Mouse (Mus musculus) forebrain, postnatal 0 days (tissue): Measurements from ENCODE around the gene Olfr463. TPM values are rescaled to one million over a fixed set of nuclear protein-coding genes. Genes with fewer than 3 reads are reported as not detected.
A peak's percentile ranks its signal among the peaks of the same experiment; 100 is the strongest.

ENCODE experiments used
- ATAC-seq: fragments of 200-750 bp; cut with Nextera tagmentation; 2 replicates; pipeline ENCODE4 v1.8.0; 2017; ENCODE audit warnings: mild to moderate bottlenecking, moderate library complexity
- DNase-seq: peaks from one replicate; pipeline ENCODE4 v3.0.0-alpha.2; 2015
- H3K27ac ChIP-seq: fragments of 300-500 bp; sonication (generic); 2 replicates; pipeline ENCODE4 v1.5.1; 2014; ENCODE audit warnings: low read depth, mild to moderate bottlenecking, antibody characterized with exemption, low read length, moderate library complexity, mixed read lengths
- H3K27me3 ChIP-seq: fragments of 300-500 bp; sonication (generic); 2 replicates; pipeline ENCODE4 v1.6.1; 2014; ENCODE audit warnings: mild to moderate bottlenecking, low read length, mixed read lengths; ENCODE audit not compliant: insufficient read depth
- H3K36me3 ChIP-seq: fragments of 300-500 bp; sonication (generic); 2 replicates; pipeline ENCODE4 v1.6.1; 2014; ENCODE audit warnings: mild to moderate bottlenecking, moderate library complexity; ENCODE audit not compliant: insufficient read depth
- H3K4me1 ChIP-seq: fragments of 300-500 bp; sonication (generic); 2 replicates; pipeline ENCODE4 v1.6.1; 2014; ENCODE audit warnings: antibody characterized with exemption; ENCODE audit not compliant: insufficient read depth
- H3K4me2 ChIP-seq: fragments of 300-500 bp; sonication (generic); 2 replicates; pipeline ENCODE4 v1.6.1; 2014; ENCODE audit warnings: low read depth, mild to moderate bottlenecking, moderate library complexity
- H3K4me3 ChIP-seq: fragments of 300-500 bp; sonication (generic); 2 replicates; pipeline ENCODE4 v1.5.1; 2014; ENCODE audit warnings: low read depth, low read length, mixed read lengths
- H3K9ac ChIP-seq: fragments of 300-500 bp; sonication (generic); 2 replicates; pipeline ENCODE4 v1.6.1; 2014; ENCODE audit warnings: mild to moderate bottlenecking
- H3K9me3 ChIP-seq: fragments of 300-500 bp; sonication (generic); 2 replicates; pipeline ENCODE4 v1.6.1; 2016; ENCODE audit warnings: low read length
- CTCF ChIP-seq: sonication (generic); IDR thresholded peaks from 2 replicates; pipeline ENCODE4 v1.5.1; 2016; ENCODE audit warnings: antibody characterized with exemption, control low read depth, low read depth
- WGBS: fragments of 180-500 bp; shearing (Covaris S2); extraction: QIAGEN DNeasy Blood & Tissue Kit; methylation state at CpG from one replicate; pipeline ENCODE4 v1.1.7; 2014; 5-methylcytosine and 5-hydroxymethylcytosine counted together
- polyA plus RNA-seq: library from polyadenylated mRNA; unstranded; fragments of >200 nt; fragmentation: Nextera tagmentation; extraction: Ambion mirVana; gene quantifications from 2 replicates; pipeline ENCODE4 v1.2.1, GENCODE M21; 2015
- total RNA-seq: library from RNA; depleted of rRNA; stranded (reverse); fragments of >200 nt; gene quantifications from 2 replicates; pipeline ENCODE4 v1.2.3, GENCODE M21; 2014; rRNA removed

The Olfr463 gene
- total and polyA plus RNA-seq, 2 experiments from 2014 or later = not detected

DNA sequence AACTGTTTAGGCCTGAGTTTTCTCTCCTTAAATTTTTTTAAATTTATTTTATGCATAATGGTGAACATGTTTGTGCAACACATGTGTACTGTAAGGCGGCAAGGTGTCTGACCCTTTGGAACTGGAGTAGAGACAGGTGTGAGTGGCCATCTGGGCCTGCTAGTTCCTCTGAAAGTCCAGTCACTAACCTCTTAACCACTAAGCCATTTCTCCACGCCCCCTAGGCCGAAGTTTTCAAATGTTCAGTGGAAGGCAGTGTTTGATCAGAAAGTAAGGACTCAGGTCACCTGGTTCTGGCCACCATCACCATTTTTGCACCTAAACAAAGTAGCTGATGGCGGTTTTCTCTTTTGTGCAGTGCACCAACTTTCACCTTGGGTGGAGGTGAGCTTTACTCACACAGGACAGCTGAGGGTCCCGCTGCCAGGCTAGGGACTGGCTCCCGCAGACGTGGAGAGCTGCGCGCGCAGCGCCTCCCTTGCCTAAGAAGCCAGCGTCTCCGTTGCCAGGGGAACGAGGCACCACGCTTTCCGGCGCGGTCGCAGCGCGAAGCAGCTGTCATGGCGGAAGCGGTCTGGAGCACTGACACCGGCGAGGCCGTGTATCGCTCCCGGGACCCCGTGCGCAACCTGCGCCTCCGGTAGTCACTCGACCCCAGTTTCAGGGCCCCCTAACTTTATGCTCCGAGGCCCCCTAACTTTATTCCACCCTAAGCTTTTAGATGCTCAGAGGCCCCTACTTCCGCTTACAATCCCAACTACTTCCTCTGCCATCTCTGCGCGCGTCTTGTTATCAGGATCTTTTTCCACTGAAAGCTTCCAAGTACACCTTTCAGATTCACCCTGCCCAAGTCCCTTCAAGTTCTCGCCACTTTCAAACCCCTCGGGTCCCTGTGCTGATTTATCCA is 44.2 kb downstream of the Olfr463 start, which contains the start of gene Mks1:
Mks1 (plus strand) TSS at position 526 of the 907 bp plus-strand sequence.
- Histone ChIP-seq H3K9ac (peak within 1 kb of the TSS; percentile 59), H3K36me3 (peaks cover 6% of the 10 kb centered on the region), H3K4me1 (peaks cover 9% of the 10 kb centered on the region; the same call in 1 of the 2 replicates), H3K9me3 (no peaks in the 10 kb centered on the region), H3K27ac (peak within 1 kb of the TSS; percentile 82), H3K27me3 (no peaks in the 10 kb centered on the region), H3K4me3 (peak within 1 kb of the TSS; percentile 58), H3K4me2 (peak within 1 kb of the TSS; percentile 63)
- WGBS = 3% methylated on average over 40 of the region's 40 CpGs
- TF ChIP-seq CTCF = no peak
- peak; percentile 98 for ATAC-seq
- peak; percentile 97 for DNase-seq

GRCm38 (mm10) chr11:87847884-87848283 is 49.3 kb downstream of the Olfr463 start:
- no peak for TF ChIP-seq CTCF
- Histone ChIP-seq H3K36me3 (no peaks in the 10 kb centered on the region), H3K27me3 (no peaks in the 10 kb centered on the region), H3K27ac (no peak overlapping the region), H3K9me3 (no peaks in the 10 kb centered on the region), H3K4me1 (peaks cover 4% of the 10 kb centered on the region; the same call in 1 of the 2 replicates), H3K4me3 (no peak overlapping the region), H3K4me2 (no peak overlapping the region), H3K9ac (no peak overlapping the region)
- no peak for ATAC-seq
- DNase-seq = no peak
- WGBS = 67% methylated on average over 6 of the region's 6 CpGs

GRCm38 (mm10) chr11:87846968-87847600 is 50.1 kb downstream of the Olfr463 start:
- DNase-seq = no peak
- ATAC-seq = no peak
- H3K4me2 ChIP-seq = no peak overlapping the region
- no peak for TF ChIP-seq CTCF
- no peaks in the 10 kb centered on the region for H3K27me3 ChIP-seq
- no peaks in the 10 kb centered on the region for H3K9me3 ChIP-seq
- H3K4me1 ChIP-seq = no peaks in the 10 kb centered on the region
- no peak overlapping the region for H3K4me3 ChIP-seq
- no peak overlapping the region for H3K27ac ChIP-seq
- WGBS = 86% methylated on average over 12 of the region's 12 CpGs
- H3K36me3 ChIP-seq = no peaks in the 10 kb centered on the region
- H3K9ac ChIP-seq = no peak overlapping the region

Other genes starting within 250 kb of the Olfr463 start
- 1.0 and 1.8 TPM in 2 replicates for gene Rnf43, start 234.7 kb downstream of the Olfr463 start, total RNA-seq
- 0.79 and 0.84 TPM in 2 replicates for gene Rnf43, start 234.7 kb downstream of the Olfr463 start, polyA plus RNA-seq
- gene Supt4a, start 159.8 kb downstream of the Olfr463 start, total RNA-seq = 64.9 and 78.5 TPM in 2 replicates
- 141 and 159 TPM in 2 replicates for gene Supt4a, start 159.8 kb downstream of the Olfr463 start, polyA plus RNA-seq
- gene Tspoap1, start 136.8 kb downstream of the Olfr463 start, total RNA-seq = 119 and 199 TPM in 2 replicates
- gene Tspoap1, start 136.8 kb downstream of the Olfr463 start, polyA plus RNA-seq = 10.5 and 20.1 TPM in 2 replicates
- 0.33 and 0.46 TPM in 2 replicates for gene Mpo, start 103.8 kb downstream of the Olfr463 start, total RNA-seq
- 0.21 TPM in 1 of 2 replicates, not detected in the other for gene Mpo, start 103.8 kb downstream of the Olfr463 start, polyA plus RNA-seq
- 0.46 and 1.1 TPM in 2 replicates for gene Lpo, start 69.1 kb downstream of the Olfr463 start, total RNA-seq
- gene Lpo, start 69.1 kb downstream of the Olfr463 start, polyA plus RNA-seq = 0.62 and 1.3 TPM in 2 replicates
- gene Mks1, start 44.2 kb downstream of the Olfr463 start, total RNA-seq = 6.8 and 11.1 TPM in 2 replicates
- gene Mks1, start 44.2 kb downstream of the Olfr463 start, polyA plus RNA-seq = 6.1 and 8.8 TPM in 2 replicates
- gene Epx, start 21.9 kb downstream of the Olfr463 start, total RNA-seq = 0.15 and 0.90 TPM in 2 replicates
- gene Epx, start 21.9 kb downstream of the Olfr463 start, polyA plus RNA-seq = 0.38 and 0.79 TPM in 2 replicates
- gene Olfr462, start 5.1 kb downstream of the Olfr463 start, total RNA-seq = not detected in 2 replicates
- not detected in 2 replicates for gene Olfr462, start 5.1 kb downstream of the Olfr463 start, polyA plus RNA-seq
- gene Olfr464, start 23.6 kb upstream of the Olfr463 start, total RNA-seq = not detected in 2 replicates
- gene Olfr464, start 23.6 kb upstream of the Olfr463 start, polyA plus RNA-seq = 0.07 TPM in 1 of 2 replicates, not detected in the other
- 36.5 and 54.9 TPM in 2 replicates for gene Dynll2, start 90.1 kb upstream of the Olfr463 start, total RNA-seq
- gene Dynll2, start 90.1 kb upstream of the Olfr463 start, polyA plus RNA-seq = 41.7 and 49.8 TPM in 2 replicates
- 282 and 390 TPM in 2 replicates for gene Srsf1, start 150.0 kb upstream of the Olfr463 start, total RNA-seq
- 103 and 121 TPM in 2 replicates for gene Srsf1, start 150.0 kb upstream of the Olfr463 start, polyA plus RNA-seq
- gene Vezf1, start 170.9 kb upstream of the Olfr463 start, total RNA-seq = 33.0 and 43.7 TPM in 2 replicates
- 28.0 and 34.6 TPM in 2 replicates for gene Vezf1, start 170.9 kb upstream of the Olfr463 start, polyA plus RNA-seq
- gene Cuedc1, start 200.7 kb upstream of the Olfr463 start, total RNA-seq = 28.9 and 34.7 TPM in 2 replicates
- 22.0 and 34.6 TPM in 2 replicates for gene Cuedc1, start 200.7 kb upstream of the Olfr463 start, polyA plus RNA-seq